Mouse (Mus musculus): ENCODE measurements at regions not wholly inside any gene's neighbourhood (a gene's known extent, or its start where the extent isn't known, plus 50 kb on each side); places are given as distances from the start of the nearest gene placed in this dataset.

- TF ChIP-seq CTCF (IDR thresholded peaks at IDR 0.05; ENCODE audit: control insufficient read depth, insufficient read depth, low read length) (no peak), POLR2A (IDR thresholded peaks at IDR 0.05; ENCODE audit: borderline replicate concordance, control insufficient read depth, low read depth, low read length) (no peak)
These were observed 59.9 kb downstream of the Rhob start for GRCm38 (mm10) chr12:8439957-8440356.

All from bone marrow, adult 2 months (tissue).